ENCODE assay signal across 21 mouse cellular contexts in genomic region chr5:53584069-53584767, GRCm38 (mm10).
DNase-seq lines count a peak whose midpoint lies in the region; ATAC-seq and TF ChIP-seq lines count a peak whose summit lies in the region.
"Had no signal": no experiment of that assay in that cellular context is flagged by ENCODE, and none has a peak within 500 bp of the region (broad histone marks: within the 10 kb centered on the region; RNA-seq: fewer than 3 reads in every experiment).

No protein-coding gene starts in this region.

- TF ChIP-seq POLR2A in lung, adult 2 months (IDR thresholded peaks at IDR 0.05; ENCODE audit: borderline replicate concordance, extremely low read depth, low read depth, low read length), result no peak

- no peak for TF ChIP-seq CTCF in lung, adult 2 months (IDR thresholded peaks at IDR 0.05; ENCODE audit: insufficient read depth, low read length)

- peak; percentile 41 for DNase-seq in right cerebral cortex, adult 18-20 months
- no peak for DNase-seq in right cerebral cortex, postnatal 4 days
- DNase-seq in splenic B cell, adult 2 months (ENCODE audit: low read depth, low spot score), result peak; percentile 45
- DNase-seq in lung, adult 2 months, result no peak
- no peak for DNase-seq in cerebellum, adult 11 months
- DNase-seq: cerebellum, adult 9-10 months; embryo, embryonic 11 days; gastrocnemius, postnatal 14 days; kidney, adult 2 months; kidney, postnatal 10 days; lung, embryonic 14.5 days; lung, postnatal 36 days had no signal

- H3K4me3 ChIP-seq in lung, adult 2 months (replicated peaks; ENCODE audit: extremely low read depth, low read depth, low read length), result no peak overlapping the region
- H3K4me3 ChIP-seq: layer of hippocampus, adult 2 months; left cerebral cortex, adult 2 months; liver, embryonic 12.5 days; midbrain, embryonic 10.5 days; neural tube, embryonic 12.5 days had no signal

- 83% methylated on average over 9 of the region's 9 CpGs for WGBS in lung, adult 2 months

- H3K36me3 ChIP-seq in splenic B cell, adult 2 months (ENCODE audit: control insufficient read depth, insufficient read depth, low read length, poor library complexity, severe bottlenecking), result no peaks in the 10 kb centered on the region
- H3K36me3 ChIP-seq: liver, embryonic 12.5 days; midbrain, embryonic 10.5 days; neural tube, embryonic 12.5 days had no signal

- peak; percentile 46 for ATAC-seq in CD4-positive, CD25-positive, alpha-beta regulatory T cell, adult 4 months
- ATAC-seq in common myeloid progenitor, adult 5-6 weeks (replicated peaks; ENCODE audit: low read depth, poor library complexity, severe bottlenecking), result peak; percentile 31; the same call in 1 of the 2 replicates
- ATAC-seq: forebrain, embryonic 16.5 days; hindbrain, embryonic 16.5 days; liver, embryonic 12.5 days had no signal

- no peaks in the 10 kb centered on the region; the same call in 1 of the 2 replicates for H3K27me3 ChIP-seq in splenic B cell, adult 2 months (ENCODE audit: control insufficient read depth, insufficient read depth, low read length, poor library complexity, severe bottlenecking)
- H3K27me3 ChIP-seq: liver, embryonic 12.5 days; neural tube, embryonic 12.5 days had no signal

- H3K4me1 ChIP-seq in lung, adult 2 months (ENCODE audit: control insufficient read depth, insufficient read depth, low read length), result peaks cover 5% of the 10 kb centered on the region
- H3K4me1 ChIP-seq: liver, embryonic 12.5 days; neural tube, embryonic 12.5 days had no signal

Comparison
In these comparisons a context has a peak if more than half of its experiments do, and no peak if none do; other contexts are left out.
1. DNase-seq: peak in right cerebral cortex, adult 18-20 months (single experiment) and splenic B cell, adult 2 months (single experiment); none in right cerebral cortex, postnatal 4 days (single experiment), lung, adult 2 months (single experiment) and cerebellum, adult 11 months (single experiment).